Mouse (Mus musculus): ENCODE measurements around the gene Gpm6b. TPM values are rescaled to one million over a fixed set of nuclear protein-coding genes. Genes with fewer than 3 reads are reported as not detected.

Gene Gpm6b
- polyA plus RNA-seq, 1 experiment from 2014 or later, result 7.4 TPM

- Histone ChIP-seq H3K27me3 (ENCODE audit: low read depth, poor library complexity, severe bottlenecking) (peaks cover 99% of the 10 kb centered on the region), H3K4me1 (peaks cover 10% of the 10 kb centered on the region), H3K9me3 (replicated peaks) (no peaks in the 10 kb centered on the region), H3K4me3 (no peak overlapping the region), H3K27ac (no peak overlapping the region), H3K36me3 (no peaks in the 10 kb centered on the region)
- no peak for DNase-seq (ENCODE audit: low spot score)
- WGBS, result 71% methylated on average over 7 of the region's 7 CpGs
These were observed 2.0 kb downstream of the Gpm6b start for GRCm38 (mm10) chrX:166240751-166241150.

GRCm38 (mm10) chrX:166243261-166243885 is 4.7 kb downstream of the Gpm6b start:
- WGBS, result 59% methylated on average over 4 of the region's 4 CpGs
- Histone ChIP-seq H3K9me3 (replicated peaks) (no peaks in the 10 kb centered on the region), H3K36me3 (no peaks in the 10 kb centered on the region), H3K4me1 (0 out of 2 replicates have a peak, but pooled peaks cover 3% of the 10 kb centered on the region), H3K27ac (no peak overlapping the region), H3K4me3 (no peak overlapping the region), H3K27me3 (ENCODE audit: low read depth, poor library complexity, severe bottlenecking) (peaks cover 99% of the 10 kb centered on the region)
- DNase-seq (ENCODE audit: low spot score), result no peak

- Histone ChIP-seq H3K27me3 (ENCODE audit: low read depth, poor library complexity, severe bottlenecking) (peaks cover 77% of the 10 kb centered on the region), H3K4me3 (no peak overlapping the region), H3K4me1 (no peaks in the 10 kb centered on the region), H3K36me3 (no peaks in the 10 kb centered on the region), H3K27ac (no peak overlapping the region), H3K9me3 (replicated peaks) (no peaks in the 10 kb centered on the region)
- 84% methylated on average over 1 of the region's 1 CpGs for WGBS
- DNase-seq (ENCODE audit: low spot score), result no peak
These were observed 32.8 kb downstream of the Gpm6b start for GRCm38 (mm10) chrX:166271489-166271888.

GRCm38 (mm10) chrX:166272646-166273045 is 33.9 kb downstream of the Gpm6b start:
- no peak for DNase-seq (ENCODE audit: low spot score)
- Histone ChIP-seq H3K9me3 (replicated peaks) (no peaks in the 10 kb centered on the region), H3K4me3 (no peak overlapping the region), H3K27ac (no peak overlapping the region), H3K4me1 (no peaks in the 10 kb centered on the region), H3K27me3 (ENCODE audit: low read depth, poor library complexity, severe bottlenecking) (peaks cover 89% of the 10 kb centered on the region), H3K36me3 (no peaks in the 10 kb centered on the region)
- WGBS, result 97% methylated on average over 6 of the region's 6 CpGs

GRCm38 (mm10) chrX:166279861-166280260 is 41.1 kb downstream of the Gpm6b start:
- WGBS, result 96% methylated on average over 1 of the region's 1 CpGs
- Histone ChIP-seq H3K27ac (no peak overlapping the region), H3K36me3 (no peaks in the 10 kb centered on the region), H3K4me1 (no peaks in the 10 kb centered on the region), H3K27me3 (ENCODE audit: low read depth, poor library complexity, severe bottlenecking) (peaks cover 93% of the 10 kb centered on the region), H3K9me3 (replicated peaks) (no peaks in the 10 kb centered on the region), H3K4me3 (no peak overlapping the region)
- no peak for DNase-seq (ENCODE audit: low spot score)

GRCm38 (mm10) chrX:166286760-166287483 is 48.2 kb downstream of the Gpm6b start:
- H3K9me3 ChIP-seq (replicated peaks), result no peaks in the 10 kb centered on the region
- no peak overlapping the region for H3K27ac ChIP-seq
- H3K36me3 ChIP-seq, result no peaks in the 10 kb centered on the region
- peaks cover 97% of the 10 kb centered on the region for H3K27me3 ChIP-seq (ENCODE audit: low read depth, poor library complexity, severe bottlenecking)
- DNase-seq (ENCODE audit: low spot score), result no peak
- 75% methylated on average over 9 of the region's 9 CpGs for WGBS
- no peak overlapping the region for H3K4me3 ChIP-seq
- H3K4me1 ChIP-seq, result no peaks in the 10 kb centered on the region; the same call in 1 of the 2 replicates

GRCm38 (mm10) chrX:166291266-166291665 is 52.6 kb downstream of the Gpm6b start:
- DNase-seq (ENCODE audit: low spot score), result no peak
- no peak overlapping the region for H3K4me3 ChIP-seq
- H3K4me1 ChIP-seq, result no peaks in the 10 kb centered on the region; the same call in 1 of the 2 replicates
- 69% methylated on average over 3 of the region's 3 CpGs for WGBS
- no peaks in the 10 kb centered on the region for H3K36me3 ChIP-seq
- no peaks in the 10 kb centered on the region for H3K9me3 ChIP-seq (replicated peaks)
- peaks cover 97% of the 10 kb centered on the region for H3K27me3 ChIP-seq (ENCODE audit: low read depth, poor library complexity, severe bottlenecking)
- H3K27ac ChIP-seq, result no peak overlapping the region

- H3K4me3 ChIP-seq, result no peak overlapping the region
- H3K4me1 ChIP-seq, result no peaks in the 10 kb centered on the region
- H3K9me3 ChIP-seq (replicated peaks), result no peaks in the 10 kb centered on the region
- H3K27ac ChIP-seq, result no peak overlapping the region
- H3K36me3 ChIP-seq, result no peaks in the 10 kb centered on the region
- 83% methylated on average over 3 of the region's 3 CpGs for WGBS
- peaks cover 94% of the 10 kb centered on the region for H3K27me3 ChIP-seq (ENCODE audit: low read depth, poor library complexity, severe bottlenecking)
- DNase-seq (ENCODE audit: low spot score), result no peak
These were observed 54.8 kb downstream of the Gpm6b start for GRCm38 (mm10) chrX:166293465-166293864.

- Histone ChIP-seq H3K27me3 (ENCODE audit: low read depth, poor library complexity, severe bottlenecking) (peaks cover 94% of the 10 kb centered on the region), H3K36me3 (no peaks in the 10 kb centered on the region), H3K4me1 (no peaks in the 10 kb centered on the region), H3K9me3 (replicated peaks) (no peaks in the 10 kb centered on the region), H3K4me3 (no peak overlapping the region), H3K27ac (no peak overlapping the region)
- DNase-seq (ENCODE audit: low spot score), result no peak
- 85% methylated on average over 2 of the region's 2 CpGs for WGBS
These were observed 64.1 kb downstream of the Gpm6b start for GRCm38 (mm10) chrX:166302791-166303190.

- Histone ChIP-seq H3K27me3 (ENCODE audit: low read depth, poor library complexity, severe bottlenecking) (peaks cover 94% of the 10 kb centered on the region), H3K36me3 (no peaks in the 10 kb centered on the region), H3K9me3 (replicated peaks) (no peaks in the 10 kb centered on the region), H3K4me1 (no peaks in the 10 kb centered on the region), H3K27ac (no peak overlapping the region), H3K4me3 (no peak overlapping the region)
- DNase-seq (ENCODE audit: low spot score), result no peak
- 80% methylated on average over 2 of the region's 2 CpGs for WGBS
These were observed 65.6 kb downstream of the Gpm6b start for GRCm38 (mm10) chrX:166304355-166304754.

- Histone ChIP-seq H3K36me3 (no peaks in the 10 kb centered on the region), H3K27me3 (ENCODE audit: low read depth, poor library complexity, severe bottlenecking) (peaks cover 93% of the 10 kb centered on the region)
- WGBS, result 87% methylated on average over 7 of the region's 7 CpGs
These were observed 68.9 kb downstream of the Gpm6b start for GRCm38 (mm10) chrX:166307437-166308222.

GRCm38 (mm10) chrX:166308798-166309197 is 70.1 kb downstream of the Gpm6b start:
- Histone ChIP-seq H3K36me3 (no peaks in the 10 kb centered on the region), H3K27ac (no peak overlapping the region), H3K9me3 (replicated peaks) (no peaks in the 10 kb centered on the region), H3K27me3 (ENCODE audit: low read depth, poor library complexity, severe bottlenecking) (peaks cover 97% of the 10 kb centered on the region), H3K4me3 (no peak overlapping the region), H3K4me1 (no peaks in the 10 kb centered on the region)
- WGBS, result 56% methylated on average over 1 of the region's 1 CpGs
- no peak for DNase-seq (ENCODE audit: low spot score)

More at GRCm38 (mm10) chrX:166307437-166308222, 68.9 kb downstream of the Gpm6b start:
- Histone ChIP-seq H3K4me1 (no peaks in the 10 kb centered on the region), H3K9me3 (replicated peaks) (no peaks in the 10 kb centered on the region), H3K4me3 (no peak overlapping the region), H3K27ac (no peak overlapping the region)
- DNase-seq (ENCODE audit: low spot score), result no peak

- WGBS, result 90% methylated on average over 1 of the region's 1 CpGs
- peaks cover 95% of the 10 kb centered on the region for H3K27me3 ChIP-seq (ENCODE audit: low read depth, poor library complexity, severe bottlenecking)
These were observed 76.5 kb downstream of the Gpm6b start for GRCm38 (mm10) chrX:166315251-166315650.

More at GRCm38 (mm10) chrX:166315251-166315650, 76.5 kb downstream of the Gpm6b start:
- no peak overlapping the region for H3K4me3 ChIP-seq
- H3K27ac ChIP-seq, result no peak overlapping the region
- no peaks in the 10 kb centered on the region for H3K9me3 ChIP-seq (replicated peaks)
- H3K4me1 ChIP-seq, result no peaks in the 10 kb centered on the region
- H3K36me3 ChIP-seq, result no peaks in the 10 kb centered on the region
- no peak for DNase-seq (ENCODE audit: low spot score)
